Mouse (Mus musculus) lung, embryonic 14.5 days (tissue): ENCODE results near the gene Gm19935. TPM values are rescaled to one million over a fixed set of nuclear protein-coding genes. Genes with fewer than 3 reads are reported as not detected.
A peak's percentile ranks its signal among the peaks of the same experiment; 100 is the strongest.

Source experiments
- ATAC-seq: fragments of 200-750 bp; cut with Nextera tagmentation; 2 replicates; pipeline ENCODE4 v1.8.0; 2017; ENCODE audit warnings: mild to moderate bottlenecking, moderate TSS enrichment, moderate library complexity; ENCODE audit not compliant: insufficient read depth
- DNase-seq: peaks from one replicate; pipeline ENCODE4 v3.0.0-alpha.2; 2015
- H3K27ac ChIP-seq: fragments of 300-500 bp; sonication (generic); 2 replicates; pipeline ENCODE4 v1.5.1; 2014; ENCODE audit warnings: low read depth, mild to moderate bottlenecking, moderate library complexity
- H3K27me3 ChIP-seq: fragments of 300-500 bp; sonication (generic); 2 replicates; pipeline ENCODE4 v1.6.1; 2014; ENCODE audit warnings: low read length, control low read depth; ENCODE audit not compliant: insufficient read depth
- H3K36me3 ChIP-seq: fragments of 300-500 bp; sonication (generic); 2 replicates; pipeline ENCODE4 v1.6.1; 2014; ENCODE audit warnings: control low read depth; ENCODE audit not compliant: insufficient read depth
- H3K4me1 ChIP-seq: fragments of 300-500 bp; sonication (generic); 2 replicates; pipeline ENCODE4 v1.6.1; 2014; ENCODE audit warnings: antibody characterized with exemption, control low read depth; ENCODE audit not compliant: insufficient read depth
- H3K4me2 ChIP-seq: fragments of 300-500 bp; sonication (generic); 2 replicates; pipeline ENCODE4 v1.6.1; 2014; ENCODE audit warnings: mild to moderate bottlenecking
- H3K4me3 ChIP-seq: fragments of 300-500 bp; sonication (generic); 2 replicates; pipeline ENCODE4 v1.5.1; 2014; ENCODE audit warnings: low read depth, low read length
- H3K9ac ChIP-seq: fragments of 300-500 bp; sonication (generic); 2 replicates; pipeline ENCODE4 v1.6.1; 2014
- H3K9me3 ChIP-seq: fragments of 300-500 bp; sonication (generic); 2 replicates; pipeline ENCODE4 v1.6.1; 2016; ENCODE audit warnings: low read depth, low read length, control low read depth
- CTCF ChIP-seq: IDR thresholded peaks from 2 replicates; pipeline ENCODE4 v1.5.1; 2016; ENCODE audit warnings: antibody characterized with exemption, low read depth
- WGBS: fragments of 180-500 bp; shearing (Covaris S2); extraction: QIAGEN DNeasy Blood & Tissue Kit; methylation state at CpG from one replicate; pipeline ENCODE4 v1.1.7; 2014; 5-methylcytosine and 5-hydroxymethylcytosine counted together
- polyA plus RNA-seq: library from polyadenylated mRNA; unstranded; fragments of >200 nt; fragmentation: Nextera tagmentation; extraction: Ambion mirVana; gene quantifications from 2 replicates; pipeline ENCODE4 v1.2.1, GENCODE M21; 2014

Gene Gm19935
- polyA plus RNA-seq: not detected in 2 replicates

GRCm38 (mm10) chr8:90817293-90817692, at the start of gene Gm19935:
Gm19935 (minus strand) TSS chr8:90817393.
- Histone ChIP-seq H3K4me3 (no peak within 1 kb of the TSS), H3K9me3 (no peaks in the 10 kb centered on the region), H3K4me1 (no peaks in the 10 kb centered on the region), H3K4me2 (no peak within 1 kb of the TSS), H3K9ac (no peak within 1 kb of the TSS), H3K27ac (no peak within 1 kb of the TSS), H3K27me3 (no peaks in the 10 kb centered on the region), H3K36me3 (no peaks in the 10 kb centered on the region)
- DNase-seq (no peak), ATAC-seq (no peak; the same call in 1 of the 2 replicates)
- no peak for TF ChIP-seq CTCF
- WGBS: 81% methylated on average over 2 of the region's 2 CpGs

- 6% methylated on average over 9 of the region's 9 CpGs for WGBS
- no peak overlapping the region for H3K9ac ChIP-seq
- ATAC-seq: peak; percentile 90
Observed at GRCm38 (mm10) chr8:90862038-90862437, 44.8 kb upstream of the Gm19935 start.

GRCm38 (mm10) chr8:90861266-90861944, 44.2 kb upstream of the Gm19935 start:
- TF ChIP-seq CTCF: no peak
- DNase-seq: no peak

More at GRCm38 (mm10) chr8:90862038-90862437, 44.8 kb upstream of the Gm19935 start:
- TF ChIP-seq CTCF: no peak
- no peaks in the 10 kb centered on the region for H3K36me3 ChIP-seq
- H3K4me3 ChIP-seq: no peak overlapping the region
- H3K27me3 ChIP-seq: no peaks in the 10 kb centered on the region
- DNase-seq: peak; percentile 76
- peak overlapping the region; percentile 91 for H3K27ac ChIP-seq
- peaks cover 13% of the 10 kb centered on the region for H3K4me1 ChIP-seq
- no peaks in the 10 kb centered on the region for H3K9me3 ChIP-seq
- peak overlapping the region; percentile 31; the same call in 1 of the 2 replicates for H3K4me2 ChIP-seq

GRCm38 (mm10) chr8:90858071-90858470, 40.9 kb upstream of the Gm19935 start:
- WGBS: 90% methylated on average over 2 of the region's 2 CpGs
- Histone ChIP-seq H3K4me2 (no peak overlapping the region), H3K9me3 (no peaks in the 10 kb centered on the region), H3K27me3 (no peaks in the 10 kb centered on the region), H3K9ac (no peak overlapping the region), H3K4me1 (peaks cover 19% of the 10 kb centered on the region), H3K36me3 (no peaks in the 10 kb centered on the region), H3K4me3 (no peak overlapping the region), H3K27ac (no peak overlapping the region)
- DNase-seq (no peak), ATAC-seq (no peak)
- no peak for TF ChIP-seq CTCF

More at GRCm38 (mm10) chr8:90861266-90861944, 44.2 kb upstream of the Gm19935 start:
- ATAC-seq: peak; percentile 25; the same call in 1 of the 2 replicates
- Histone ChIP-seq H3K27ac (peak overlapping the region; percentile 91), H3K36me3 (no peaks in the 10 kb centered on the region), H3K4me2 (peak overlapping the region; percentile 23; the same call in 1 of the 2 replicates), H3K9me3 (no peaks in the 10 kb centered on the region), H3K27me3 (no peaks in the 10 kb centered on the region), H3K4me3 (no peak overlapping the region), H3K4me1 (peaks cover 13% of the 10 kb centered on the region), H3K9ac (no peak overlapping the region; the same call in 1 of the 2 replicates)
- 13% methylated on average over 9 of the region's 9 CpGs for WGBS

- Histone ChIP-seq H3K36me3 (no peaks in the 10 kb centered on the region), H3K9ac (no peak overlapping the region), H3K27ac (no peak overlapping the region), H3K4me3 (no peak overlapping the region), H3K27me3 (no peaks in the 10 kb centered on the region), H3K4me1 (peaks cover 13% of the 10 kb centered on the region), H3K9me3 (no peaks in the 10 kb centered on the region), H3K4me2 (no peak overlapping the region)
- ATAC-seq (no peak), DNase-seq (no peak)
- WGBS: 53% methylated on average over 1 of the region's 1 CpGs
- TF ChIP-seq CTCF: no peak
Observed at GRCm38 (mm10) chr8:90856952-90857351, 39.8 kb upstream of the Gm19935 start.

- no peak overlapping the region for H3K4me2 ChIP-seq
- no peak for TF ChIP-seq CTCF
- H3K9me3 ChIP-seq: no peaks in the 10 kb centered on the region
- no peak for DNase-seq
- H3K27ac ChIP-seq: no peak overlapping the region
- peaks cover 9% of the 10 kb centered on the region for H3K4me1 ChIP-seq
- no peaks in the 10 kb centered on the region for H3K36me3 ChIP-seq
- no peak for ATAC-seq
- H3K27me3 ChIP-seq: no peaks in the 10 kb centered on the region
- no peak overlapping the region for H3K4me3 ChIP-seq
- WGBS: 84% methylated on average over 3 of the region's 3 CpGs
- H3K9ac ChIP-seq: no peak overlapping the region
Observed at GRCm38 (mm10) chr8:90856171-90856570, 39.0 kb upstream of the Gm19935 start.

GRCm38 (mm10) chr8:90854671-90855161, 37.5 kb upstream of the Gm19935 start:
- Histone ChIP-seq H3K27ac (peak overlapping the region; percentile 78; the same call in 1 of the 2 replicates), H3K9ac (no peak overlapping the region), H3K36me3 (no peaks in the 10 kb centered on the region), H3K27me3 (no peaks in the 10 kb centered on the region), H3K9me3 (no peaks in the 10 kb centered on the region), H3K4me1 (peaks cover 9% of the 10 kb centered on the region), H3K4me2 (peak overlapping the region; percentile 40), H3K4me3 (no peak overlapping the region)
- no peak for TF ChIP-seq CTCF
- ATAC-seq: peak; percentile 87
- 15% methylated on average over 10 of the region's 10 CpGs for WGBS
- DNase-seq: peak; percentile 66
